Mouse (Mus musculus) CH12.LX (cell line): ENCODE measurements around the gene Tcte1. TPM values are rescaled to one million over a fixed set of nuclear protein-coding genes. Genes with fewer than 3 reads are reported as not detected.

Experiments
- DNase-seq: peaks from one replicate; pipeline ENCODE4 v3.0.0-alpha.2; 2013; ENCODE audit errors: extremely low read depth
- H3K27ac ChIP-seq: 2 replicates; pipeline ENCODE4 v1.5.1; 2012; ENCODE audit warnings: low read depth, mild to moderate bottlenecking, control low read depth, moderate library complexity; ENCODE audit not compliant: insufficient read depth
- H3K27me3 ChIP-seq: replicated peaks from 2 replicates; pipeline ENCODE3; 2012; ENCODE audit warnings: inconsistent platforms
- H3K36me3 ChIP-seq, 2 experiments: replicated peaks in 1 of 2; 2 replicates each; pipeline versions ENCODE3 to v1.6.1; 2012; ENCODE audit warnings: inconsistent platforms in 1 of 2, low read length in 1 of 2, mild to moderate bottlenecking in 1 of 2, mixed read lengths in 1 of 2, moderate library complexity in 1 of 2; ENCODE audit not compliant: control insufficient read depth in 1 of 2, insufficient read depth in 1 of 2
- H3K4me1 ChIP-seq, 2 experiments: 2 replicates each; pipeline ENCODE4 v1.6.1; 2012; ENCODE audit warnings: inconsistent platforms in 1 of 2, moderate library complexity in 1 of 2; ENCODE audit not compliant: insufficient read depth in 2 of 2, control insufficient read depth in 1 of 2
- H3K4me2 ChIP-seq: 2 replicates; pipeline ENCODE4 v1.6.1; 2012; ENCODE audit warnings: low read depth, mild to moderate bottlenecking, control low read depth; ENCODE audit not compliant: poor library complexity, insufficient read depth, severe bottlenecking
- H3K4me3 ChIP-seq, 3 experiments: fragments of 150-350 bp in 1 of 3; sonication (generic) in 1 of 3; replicated peaks in 1 of 3; 2 replicates each; pipeline versions ENCODE3 to v1.5.1; 2011 to 2012; ENCODE audit warnings: low read depth in 2 of 3, low read length in 2 of 3, mild to moderate bottlenecking in 2 of 3, moderate library complexity in 2 of 3, control low read depth in 1 of 3, improper control_type of control experiment in 1 of 3, inconsistent platforms in 1 of 3, mixed read lengths in 1 of 3; ENCODE audit not compliant: poor library complexity in 1 of 3
- H3K79me2 ChIP-seq: replicated peaks from 2 replicates; pipeline ENCODE4 v1.6.1; 2012; ENCODE audit warnings: mild to moderate bottlenecking, moderate library complexity; ENCODE audit not compliant: control insufficient read depth, poor library complexity, insufficient read depth, severe bottlenecking; ENCODE audit errors: extremely low read depth
- H3K9ac ChIP-seq: 2 replicates; pipeline ENCODE4 v1.6.1; 2012; ENCODE audit warnings: low read depth, mild to moderate bottlenecking, control low read depth, moderate library complexity; ENCODE audit not compliant: insufficient read depth
- H3K9me3 ChIP-seq: replicated peaks from 2 replicates; pipeline ENCODE3; 2012; ENCODE audit warnings: low read length, inconsistent platforms, mixed read lengths
- CTCF ChIP-seq, 2 experiments: IDR thresholded peaks in 1 of 2; conservative IDR thresholded peaks in 1 of 2; 2 replicates each; pipeline ENCODE4 v1.5.1; 2011 to 2012; ENCODE audit warnings: low read depth in 2 of 2, low read length in 2 of 2, improper control_type of control experiment in 1 of 2, inconsistent platforms in 1 of 2, mild to moderate bottlenecking in 1 of 2, moderate library complexity in 1 of 2
- ELF1 ChIP-seq: IDR thresholded peaks from 2 replicates; pipeline ENCODE4 v1.6.1; 2014; ENCODE audit warnings: low read depth, mild to moderate bottlenecking, inconsistent platforms, low read length, improper control_type of control experiment
- GABPA ChIP-seq: IDR thresholded peaks from 2 replicates; pipeline ENCODE4 v1.6.1; 2012; ENCODE audit warnings: low read depth, low read length, improper control_type of control experiment, inconsistent platforms; ENCODE audit not compliant: insufficient replicate concordance
- HCFC1 ChIP-seq: IDR thresholded peaks from 2 replicates; pipeline ENCODE4 v1.6.1; 2012; ENCODE audit warnings: low read depth, mild to moderate bottlenecking, inconsistent platforms, low read length, improper control_type of control experiment
- JUN ChIP-seq: IDR thresholded peaks from 2 replicates; pipeline ENCODE4 v1.6.1; 2011; ENCODE audit warnings: low read depth, mild to moderate bottlenecking, low read length, improper control_type of control experiment, moderate library complexity; ENCODE audit not compliant: insufficient read depth
- JUND ChIP-seq: conservative IDR thresholded peaks from 2 replicates; pipeline ENCODE4 v1.6.1; 2011; ENCODE audit warnings: low read depth, low read length, improper control_type of control experiment
- KAT2A ChIP-seq: IDR thresholded peaks from 2 replicates; pipeline ENCODE4 v1.6.1; 2012; ENCODE audit warnings: low read length, improper control_type of control experiment, inconsistent platforms; ENCODE audit not compliant: insufficient replicate concordance
- MAFK ChIP-seq: IDR thresholded peaks from 2 replicates; pipeline ENCODE4 v1.6.1; 2011; ENCODE audit warnings: low read length, improper control_type of control experiment; ENCODE audit not compliant: insufficient replicate concordance
- MEF2A ChIP-seq: IDR thresholded peaks from 2 replicates; pipeline ENCODE4 v1.6.1; 2014; ENCODE audit warnings: low read depth, mild to moderate bottlenecking, inconsistent platforms, low read length, improper control_type of control experiment, borderline replicate concordance
- MXI1 ChIP-seq: IDR thresholded peaks from 2 replicates; pipeline ENCODE4 v1.6.1; 2011; ENCODE audit warnings: mild to moderate bottlenecking, low read depth, low read length, improper control_type of control experiment
- MYC ChIP-seq: IDR thresholded peaks from 2 replicates; pipeline ENCODE4 v1.6.1; 2011; ENCODE audit warnings: low read depth, mild to moderate bottlenecking, improper control_type of control experiment, low read length
- NELFE ChIP-seq: IDR thresholded peaks from 2 replicates; pipeline ENCODE4 v1.6.1; 2011; ENCODE audit warnings: low read depth, low read length, improper control_type of control experiment
- PAX5 ChIP-seq: IDR thresholded peaks from 2 replicates; pipeline ENCODE4 v1.6.1; 2012; ENCODE audit warnings: low read length, inconsistent platforms, mixed read lengths
- POLR2AphosphoS2 ChIP-seq: IDR thresholded peaks from 2 replicates; pipeline ENCODE4 v1.6.1; 2011; ENCODE audit warnings: low read depth, low read length, improper control_type of control experiment
- RAD21 ChIP-seq: IDR thresholded peaks from 2 replicates; pipeline ENCODE4 v1.6.1; 2011; ENCODE audit warnings: low read depth, mild to moderate bottlenecking, low read length, improper control_type of control experiment, moderate library complexity
- SIN3A ChIP-seq: IDR thresholded peaks from 2 replicates; pipeline ENCODE4 v1.6.1; 2012; ENCODE audit warnings: low read length, improper control_type of control experiment, inconsistent platforms
- SMC3 ChIP-seq: IDR thresholded peaks from 2 replicates; pipeline ENCODE4 v1.6.1; 2011; ENCODE audit warnings: low read depth, low read length, improper control_type of control experiment
- TBP ChIP-seq: conservative IDR thresholded peaks from 2 replicates; pipeline ENCODE4 v1.6.1; 2011; ENCODE audit warnings: low read depth, low read length, improper control_type of control experiment
- TCF12 ChIP-seq: IDR thresholded peaks from 2 replicates; pipeline ENCODE4 v1.6.1; 2014; ENCODE audit warnings: low read depth, mild to moderate bottlenecking, inconsistent platforms, low read length, improper control_type of control experiment
- UBTF ChIP-seq: IDR thresholded peaks from 2 replicates; pipeline ENCODE4 v1.6.1; 2012; ENCODE audit warnings: low read depth, mild to moderate bottlenecking, inconsistent platforms, low read length, improper control_type of control experiment, moderate library complexity
- USF1 ChIP-seq: IDR thresholded peaks from 2 replicates; pipeline ENCODE4 v1.6.1; 2014; ENCODE audit warnings: low read depth, mild to moderate bottlenecking, inconsistent platforms, low read length, improper control_type of control experiment
- ZKSCAN1 ChIP-seq: IDR thresholded peaks from 2 replicates; pipeline ENCODE4 v1.6.1; 2012; ENCODE audit warnings: low read depth, inconsistent platforms, low read length, improper control_type of control experiment, borderline replicate concordance
- ZMIZ1 ChIP-seq: IDR thresholded peaks from 2 replicates; pipeline ENCODE4 v1.6.1; 2012; ENCODE audit warnings: low read depth, mild to moderate bottlenecking, inconsistent platforms, low read length, improper control_type of control experiment
- ZNF384 ChIP-seq: IDR thresholded peaks from 2 replicates; pipeline ENCODE4 v1.6.1; 2012; ENCODE audit warnings: low read depth, low read length, improper control_type of control experiment, inconsistent platforms
- dilution Hi-C: fragments of 300-500 bp; cut with MboI; formaldehyde crosslinking; loops from 2 replicates; pipeline ENCODE4 v1.14.3; 2020; ENCODE audit warnings: low sequenced_read_pairs; ENCODE audit not compliant: extremely low pct_unique_long_range_greater_than_20kb, extremely low pct_ligation_motif_present
- in situ Hi-C: fragments of 300-500 bp; cut with MboI; formaldehyde crosslinking; loops from 3 replicates; pipeline ENCODE4 v1.14.3; 2019; ENCODE audit warnings: low sequenced_read_pairs, low pct_ligation_motif_present, low pct_unique_long_range_greater_than_20kb, mixed read lengths
- polyA plus RNA-seq: library from polyadenylated mRNA; unstranded; fragments of >175 nt; gene quantifications from 2 replicates; pipeline ENCODE4 v1.2.1, GENCODE M21; 2012; ENCODE audit warnings: low read depth; ENCODE audit not compliant: insufficient read length
- total RNA-seq, 2 experiments: library from RNA; depleted of rRNA; stranded (reverse); fragments of 300-350 nt in 1 of 2; fragments of >200 nt in 1 of 2; gene quantifications; 2 replicates each; pipeline ENCODE4 v1.2.3; 2012 to 2014

The Tcte1 gene
- total and polyA plus RNA-seq, 3 experiments = not detected

DNA sequence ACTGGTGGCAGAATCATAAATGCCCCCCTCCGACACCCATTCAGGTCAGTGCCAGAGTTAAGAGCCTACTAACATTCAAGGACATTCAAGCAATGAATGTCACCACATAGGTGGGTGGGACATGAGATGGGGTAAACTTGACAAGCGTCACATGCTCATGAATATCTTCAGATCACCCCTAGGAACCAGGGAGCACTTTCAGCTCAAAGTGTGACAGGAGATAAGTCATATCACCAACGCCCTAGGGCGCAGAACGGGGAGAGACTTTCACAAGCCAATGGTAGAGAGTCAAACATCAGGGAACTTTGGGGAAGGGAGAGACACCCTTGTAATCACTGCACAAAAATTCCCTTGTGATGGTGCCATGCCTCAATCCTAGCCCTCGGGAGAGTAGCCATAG lies 59.0 kb downstream of the Tcte1 start:
- no peaks in the 10 kb centered on the region for H3K79me2 ChIP-seq
- DNase-seq = no peak
- dilution Hi-C loops = no loop called here
- TF ChIP-seq USF1 (no peak), ZKSCAN1 (no peak), POLR2AphosphoS2 (no peak), TBP (no peak), JUND (no peak), GABPA (no peak), MEF2A (no peak), MXI1 (no peak), SMC3 (no peak), ZMIZ1 (no peak), KAT2A (no peak), CTCF (conservative IDR thresholded peaks at IDR 0.05 in 1 of 2, IDR thresholded peaks at IDR 0.05 in 1 of 2; ENCODE audit: low read depth in 2 of 2, low read length in 2 of 2) (no peak), MAFK (no peak), JUN (no peak), PAX5 (no peak), ELF1 (no peak)
- H3K27me3 ChIP-seq = no peaks in the 10 kb centered on the region
- H3K9ac ChIP-seq = no peak overlapping the region
- H3K9me3 ChIP-seq = peaks cover 10% of the 10 kb centered on the region
- H3K4me3 ChIP-seq = no peak overlapping the region
- H3K36me3 ChIP-seq = peaks cover 13 to 31% of the 10 kb centered on the region in 2 experiments
- in situ Hi-C loops = no loop called here
- H3K27ac ChIP-seq = no peak overlapping the region
- no peak overlapping the region for H3K4me2 ChIP-seq
- peaks cover 8 to 51% of the 10 kb centered on the region in 2 experiments for H3K4me1 ChIP-seq

DNA sequence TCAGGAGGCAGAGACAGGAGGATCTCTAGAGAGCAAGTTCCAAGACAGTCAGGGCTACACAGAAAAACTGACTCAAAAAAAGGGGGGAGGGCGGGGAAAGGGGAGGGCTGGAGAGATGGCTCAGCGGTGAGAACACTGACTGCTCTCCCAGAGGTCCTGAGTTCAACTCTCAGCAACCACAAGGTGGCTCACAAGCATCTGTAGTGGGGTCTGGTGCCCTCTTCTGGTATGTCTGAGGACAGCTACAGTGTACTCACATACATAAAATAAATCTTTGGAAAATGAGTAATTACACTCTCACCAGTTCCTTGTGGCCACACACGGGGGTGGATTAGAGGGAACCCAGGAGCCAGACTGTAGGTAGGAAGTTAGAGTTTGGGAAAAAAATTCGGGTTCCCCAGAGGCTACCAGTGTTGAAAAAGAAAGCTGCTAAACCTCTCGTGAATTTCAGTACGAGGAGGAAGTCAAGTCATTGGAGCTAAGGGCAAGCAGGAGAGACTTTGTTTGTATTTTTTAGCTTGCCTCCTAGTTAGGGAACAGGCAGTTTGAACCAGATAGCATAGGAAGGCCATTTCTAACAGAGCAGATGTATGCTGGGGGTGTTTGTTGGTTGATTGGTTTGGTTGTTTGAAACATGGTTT lies 59.6 kb downstream of the Tcte1 start:
- H3K27ac ChIP-seq = no peak overlapping the region

More for the DNA sequence above, 59.6 kb downstream of the Tcte1 start:
- Histone ChIP-seq H3K79me2 (no peaks in the 10 kb centered on the region), H3K4me1 (peaks cover 8 to 51% of the 10 kb centered on the region in 2 experiments), H3K4me2 (no peak overlapping the region; the same call in 1 of the 2 replicates), H3K4me3 (no peak overlapping the region), H3K9me3 (peaks cover 10% of the 10 kb centered on the region), H3K27me3 (no peaks in the 10 kb centered on the region), H3K9ac (no peak overlapping the region), H3K36me3 (peaks cover 13 to 35% of the 10 kb centered on the region in 2 experiments)
- no peak for DNase-seq
- TF ChIP-seq MAFK (no peak), JUND (peak; percentile 56), NELFE (peak; percentile 72; the same call in 1 of the 2 replicates), TBP (no peak), JUN (no peak), RAD21 (peak; percentile 48), HCFC1 (peak; percentile 23; the same call in 1 of the 2 replicates), TCF12 (0 out of 2 replicates have a peak, but pooled peaks have one; percentile 18), GABPA (no peak), MYC (peak; percentile 49; the same call in 1 of the 2 replicates), ZNF384 (peak; percentile 33; the same call in 1 of the 2 replicates), USF1 (no peak), SIN3A (0 out of 2 replicates have a peak, but pooled peaks have one; percentile 41), CTCF (conservative IDR thresholded peaks at IDR 0.05 in 1 of 2, IDR thresholded peaks at IDR 0.05 in 1 of 2; ENCODE audit: low read depth in 2 of 2, low read length in 2 of 2) (peak; percentile 26 to 98; a peak in 2 of 4 replicates), SMC3 (peak; percentile 85), UBTF (no peak)
- dilution Hi-C loops (no loop called here), in situ Hi-C loops (no loop called here)
